Mouse (Mus musculus) ES-Bruce4 (cell line): Measurements from ENCODE around the gene Gm45837. TPM values are rescaled to one million over a fixed set of nuclear protein-coding genes. Genes with fewer than 3 reads are reported as not detected.

ENCODE experiments used
- H3K27ac ChIP-seq: 2 replicates; pipeline ENCODE4 v1.5.1; 2012; ENCODE audit warnings: low read length, inconsistent platforms; ENCODE audit not compliant: insufficient read depth
- H3K27me3 ChIP-seq: 2 replicates; pipeline ENCODE4 v1.6.1; 2012; ENCODE audit warnings: mild to moderate bottlenecking, low read length, inconsistent platforms; ENCODE audit not compliant: control insufficient read depth, poor library complexity, insufficient read depth, severe bottlenecking
- H3K36me3 ChIP-seq: 2 replicates; pipeline ENCODE4 v1.6.1; 2012; ENCODE audit warnings: inconsistent platforms, mild to moderate bottlenecking, low read length, moderate library complexity; ENCODE audit not compliant: control insufficient read depth, poor library complexity, insufficient read depth, severe bottlenecking
- H3K4me1 ChIP-seq: one replicate; pipeline ENCODE4 v1.8.1; 2011; ENCODE audit warnings: low read length; ENCODE audit not compliant: control insufficient read depth, insufficient read depth
- H3K4me3 ChIP-seq: 2 replicates; pipeline ENCODE4 v1.5.1; 2011; ENCODE audit warnings: low read depth, mild to moderate bottlenecking, low read length
- H3K9ac ChIP-seq: 2 replicates; pipeline ENCODE4 v1.6.1; 2012; ENCODE audit warnings: low read depth, mild to moderate bottlenecking, inconsistent platforms; ENCODE audit not compliant: poor library complexity, severe bottlenecking
- H3K9me3 ChIP-seq: replicated peaks from 2 replicates; pipeline ENCODE4 v1.6.1; 2012; ENCODE audit warnings: mild to moderate bottlenecking, low read length, inconsistent platforms; ENCODE audit not compliant: control insufficient read depth, poor library complexity, insufficient read depth, severe bottlenecking
- CTCF ChIP-seq: IDR thresholded peaks from one replicate; pipeline ENCODE4 v1.8.1; 2011; ENCODE audit warnings: low read depth, low read length
- EP300 ChIP-seq: IDR thresholded peaks from 2 replicates; pipeline ENCODE4 v1.6.1; 2011; ENCODE audit warnings: low read depth, low read length; ENCODE audit not compliant: insufficient read depth
- POLR2A ChIP-seq: IDR thresholded peaks from one replicate; pipeline ENCODE4 v1.8.1; 2011; ENCODE audit warnings: low read length; ENCODE audit not compliant: insufficient read depth
- polyA plus RNA-seq: library from polyadenylated mRNA; stranded (reverse); fragments of >200 nt; gene quantifications from 2 replicates; pipeline ENCODE4 v1.2.4, GENCODE M21; 2011; ENCODE audit warnings: low read depth; ENCODE audit not compliant: missing spikeins, insufficient read depth, insufficient read length

Gm45837 gene
- polyA plus RNA-seq, 1 experiment, result not detected

DNA sequence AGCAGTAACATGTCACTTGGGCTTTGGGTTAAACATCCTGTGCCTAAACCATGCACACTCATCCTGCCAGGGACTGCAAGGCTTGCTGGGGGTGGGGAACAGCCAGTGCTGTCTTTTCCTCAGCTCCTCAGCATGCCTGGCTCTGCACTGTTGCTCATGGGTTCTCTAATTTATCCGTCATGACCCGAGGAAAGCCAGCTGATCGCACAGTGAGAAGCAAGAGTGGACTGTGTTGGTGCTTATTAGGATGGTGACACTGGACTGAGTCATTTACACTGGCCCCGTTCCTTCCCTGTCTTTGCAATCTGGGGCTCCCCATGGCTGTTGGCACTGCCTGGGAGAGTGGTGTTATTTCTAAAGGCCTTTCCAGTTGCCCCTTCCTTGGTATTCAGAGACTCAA lies 33.5 kb downstream of the Gm45837 start:
- H3K36me3 ChIP-seq, result no peaks in the 10 kb centered on the region
- TF ChIP-seq POLR2A (no peak), EP300 (no peak)
- H3K9me3 ChIP-seq, result no peaks in the 10 kb centered on the region
- H3K27me3 ChIP-seq, result no peaks in the 10 kb centered on the region
- H3K9ac ChIP-seq, result no peak overlapping the region
- H3K27ac ChIP-seq, result no peak overlapping the region
- H3K4me1 ChIP-seq, result no peaks in the 10 kb centered on the region
- no peak overlapping the region for H3K4me3 ChIP-seq

DNA sequence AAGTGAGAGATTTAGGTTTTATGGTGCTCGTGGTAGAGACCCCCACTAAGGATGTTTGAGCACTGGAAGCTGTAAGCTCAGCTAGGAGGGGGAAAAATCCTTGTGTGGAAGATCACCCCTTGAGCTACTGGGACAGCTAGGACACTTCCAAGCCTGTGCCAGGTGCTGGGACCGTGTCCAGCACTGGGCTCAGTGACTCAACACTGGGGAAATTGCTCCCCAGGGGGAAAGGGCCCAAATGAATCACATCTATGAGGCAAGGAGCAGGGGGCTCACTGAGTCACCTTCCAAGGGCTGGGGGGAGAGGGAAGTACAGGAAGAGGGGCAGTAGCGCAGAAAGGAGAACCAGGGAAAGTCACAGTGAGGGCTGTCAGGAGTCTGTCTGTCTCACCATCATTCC lies 39.2 kb downstream of the Gm45837 start:
- H3K4me1 ChIP-seq, result no peaks in the 10 kb centered on the region
- no peak overlapping the region for H3K27ac ChIP-seq

DNA sequence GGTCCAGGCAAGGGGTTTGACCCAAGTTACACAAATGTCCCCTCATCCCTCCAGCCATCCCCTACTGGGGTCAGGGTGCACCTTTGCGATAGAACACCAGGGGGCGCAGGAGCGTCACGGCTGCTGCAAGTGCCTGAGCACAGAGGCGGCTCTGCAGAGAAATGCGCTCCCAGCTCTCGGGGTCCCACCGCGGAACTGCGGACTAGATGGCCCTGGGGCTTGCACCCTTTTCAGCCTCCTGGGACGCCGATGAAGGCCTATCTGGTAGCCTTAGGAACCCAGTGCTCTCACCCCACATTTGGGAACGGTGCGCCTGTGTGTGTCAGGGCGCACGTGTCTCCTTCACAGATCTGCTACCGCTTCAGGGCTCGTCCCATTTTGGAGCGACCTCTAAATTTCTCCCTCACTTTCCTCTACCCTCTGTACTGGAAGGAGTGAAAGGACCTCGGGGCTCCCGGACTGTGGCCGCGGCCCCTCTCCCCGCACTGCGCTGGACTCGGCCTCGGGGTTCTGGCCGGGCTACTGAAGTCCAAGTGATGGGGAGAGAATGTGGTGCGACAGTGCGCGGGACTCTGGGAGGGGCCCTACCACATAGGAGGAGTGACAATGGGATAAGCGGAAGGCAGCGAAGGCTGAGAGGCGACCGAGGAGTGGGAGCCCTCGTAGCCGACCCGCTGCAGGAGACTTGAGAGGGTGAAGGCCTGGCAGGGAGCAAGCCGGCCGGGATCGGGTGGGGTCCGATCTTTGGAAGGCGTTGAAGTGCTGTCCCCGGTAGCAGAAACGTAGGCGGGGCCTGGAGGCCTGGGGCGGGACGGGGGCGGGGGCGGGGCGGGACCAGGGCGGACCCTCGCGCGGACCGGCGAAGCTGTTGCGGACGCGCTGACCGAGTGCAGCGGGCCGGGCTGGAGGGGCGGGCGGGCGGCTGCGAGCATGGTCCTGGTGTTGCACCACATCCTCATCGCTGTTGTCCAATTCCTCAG lies 40.0 kb downstream of the Gm45837 start:
- no peak overlapping the region for H3K27ac ChIP-seq
- no peaks in the 10 kb centered on the region for H3K9me3 ChIP-seq
- TF ChIP-seq EP300 (no peak), CTCF (peak; percentile 96), POLR2A (no peak)
- H3K4me1 ChIP-seq, result no peaks in the 10 kb centered on the region
- peak overlapping the region; percentile 5 for H3K9ac ChIP-seq
- H3K36me3 ChIP-seq, result no peaks in the 10 kb centered on the region
- H3K27me3 ChIP-seq, result no peaks in the 10 kb centered on the region
- H3K4me3 ChIP-seq, result peak overlapping the region; percentile 71

More for the DNA sequence above, 39.2 kb downstream of the Gm45837 start:
- no peaks in the 10 kb centered on the region for H3K36me3 ChIP-seq
- no peak overlapping the region for H3K9ac ChIP-seq
- no peaks in the 10 kb centered on the region for H3K9me3 ChIP-seq
- no peak overlapping the region for H3K4me3 ChIP-seq
- TF ChIP-seq EP300 (no peak), CTCF (no peak), POLR2A (no peak)
- no peaks in the 10 kb centered on the region for H3K27me3 ChIP-seq

DNA sequence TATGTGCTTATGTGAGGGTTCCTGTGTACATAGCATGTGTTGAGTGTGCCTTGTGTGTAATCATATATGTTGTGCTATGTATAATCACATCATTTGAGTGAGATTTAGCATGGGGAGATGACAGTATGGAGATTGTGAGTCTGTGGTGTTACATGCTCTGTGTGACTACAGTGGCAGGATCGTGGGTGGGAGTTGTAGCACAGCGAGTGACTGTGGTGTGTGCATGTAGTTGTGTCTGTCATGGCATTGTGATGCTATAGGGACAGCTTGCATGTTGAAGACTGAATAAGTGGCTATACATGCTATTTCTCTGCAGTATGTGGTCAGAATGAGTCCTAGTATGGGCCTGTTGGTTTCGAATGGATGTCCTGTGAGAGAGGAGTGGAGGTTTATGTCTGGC lies 42.0 kb downstream of the Gm45837 start:
- Histone ChIP-seq H3K9ac (no peak overlapping the region), H3K36me3 (no peaks in the 10 kb centered on the region), H3K4me1 (peaks cover 3% of the 10 kb centered on the region), H3K9me3 (no peaks in the 10 kb centered on the region), H3K4me3 (no peak overlapping the region), H3K27ac (no peak overlapping the region), H3K27me3 (no peaks in the 10 kb centered on the region)
- no peak for TF ChIP-seq CTCF
- TF ChIP-seq EP300, result no peak
- no peak for TF ChIP-seq POLR2A

DNA sequence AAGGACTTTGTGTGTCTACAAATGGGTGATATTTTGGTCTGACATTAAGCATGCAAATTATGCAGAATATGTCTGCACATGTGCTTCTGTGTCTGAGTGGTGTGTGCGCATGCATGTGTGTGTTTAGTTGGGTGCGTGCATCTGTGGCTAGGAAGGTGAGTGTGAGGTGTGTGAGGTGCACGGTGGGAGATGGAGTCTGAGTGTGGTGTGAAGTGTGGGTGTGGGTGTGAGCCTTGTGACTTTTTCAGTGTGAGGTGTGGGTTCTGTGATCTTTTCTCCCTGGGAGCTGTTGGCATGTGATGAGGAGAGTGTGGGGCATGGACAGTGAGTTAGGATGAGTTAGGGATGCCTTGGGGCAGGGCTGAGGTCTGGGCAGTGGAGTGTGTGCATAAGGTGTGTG lies 42.6 kb downstream of the Gm45837 start:
- Histone ChIP-seq H3K27ac (no peak overlapping the region), H3K4me1 (peaks cover 3% of the 10 kb centered on the region), H3K9ac (no peak overlapping the region), H3K36me3 (no peaks in the 10 kb centered on the region), H3K9me3 (no peaks in the 10 kb centered on the region), H3K4me3 (no peak overlapping the region), H3K27me3 (no peaks in the 10 kb centered on the region)
- TF ChIP-seq CTCF, result no peak
- TF ChIP-seq POLR2A, result no peak
- no peak for TF ChIP-seq EP300

DNA sequence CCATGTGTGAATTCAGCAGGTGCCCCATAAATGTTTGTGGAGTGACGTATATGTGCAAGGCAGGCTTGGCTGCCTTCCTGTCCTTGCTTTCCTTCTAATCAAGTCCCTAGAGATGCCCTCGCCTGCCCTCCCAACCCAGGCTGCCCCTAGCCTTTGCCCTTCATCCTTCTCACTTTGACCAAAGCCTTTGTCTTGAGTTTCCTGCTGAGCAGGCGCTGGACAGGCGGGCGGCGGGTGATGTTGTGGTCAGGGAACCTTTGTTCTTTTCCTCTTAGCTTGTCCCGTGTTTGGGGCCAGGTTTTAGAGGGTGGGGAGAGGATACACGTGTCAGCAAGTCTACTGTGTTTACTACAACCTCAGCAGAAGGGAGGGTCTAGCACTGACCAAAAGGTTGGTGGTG lies 43.0 kb downstream of the Gm45837 start:
- H3K9me3 ChIP-seq, result no peaks in the 10 kb centered on the region
- TF ChIP-seq CTCF, result no peak
- TF ChIP-seq POLR2A, result no peak
- TF ChIP-seq EP300, result no peak
- H3K4me3 ChIP-seq, result no peak overlapping the region
- no peaks in the 10 kb centered on the region for H3K36me3 ChIP-seq
- H3K27ac ChIP-seq, result no peak overlapping the region
- no peak overlapping the region for H3K9ac ChIP-seq
- H3K27me3 ChIP-seq, result no peaks in the 10 kb centered on the region
- H3K4me1 ChIP-seq, result peaks cover 3% of the 10 kb centered on the region
